Mouse (Mus musculus) heart, adult 2 months (tissue): ENCODE measurements at regions not wholly inside any gene's neighbourhood (a gene's known extent, or its start where the extent isn't known, plus 50 kb on each side); places are given as distances from the start of the nearest gene placed in this dataset.

Experiments
- CTCF ChIP-seq: fragments of 200-600 bp; IDR thresholded peaks from 2 replicates; pipeline ENCODE4 v1.8.1; 2022; ENCODE audit warnings: antibody characterized with exemption, mild to moderate bottlenecking, moderate library complexity
- EP300 ChIP-seq: fragments of 200-500 bp; IDR thresholded peaks from 2 replicates; pipeline ENCODE4 v1.6.1; 2011; ENCODE audit warnings: low read depth, low read length, control low read depth; ENCODE audit not compliant: insufficient read depth
- POLR2A ChIP-seq: fragments of 200-500 bp; IDR thresholded peaks from 2 replicates; pipeline ENCODE4 v1.6.1; 2011; ENCODE audit warnings: mild to moderate bottlenecking, low read depth, low read length, control low read depth; ENCODE audit not compliant: insufficient read depth

- TF ChIP-seq CTCF (no peak), EP300 (no peak), POLR2A (no peak)
Measured at GRCm38 (mm10) chr8:78147170-78147569, 65.9 kb upstream of the Ttc29 start.
